Mouse (Mus musculus) CD8-positive naive resting alpha-beta T cell, adult 57 days (primary cell): ENCODE measurements around the gene Rtkn. TPM values are rescaled to one million over a fixed set of nuclear protein-coding genes. Genes with fewer than 3 reads are reported as not detected.

Experiments
- total RNA-seq: library from RNA; stranded (reverse); gene quantifications from one replicate; pipeline ENCODE4 v1.2.4, GENCODE M21; 2023

Rtkn gene
- not detected for total RNA-seq

GRCm38 (mm10) chr6:83134951-83135513 is at the start of gene Rtkn:
Rtkn (plus strand) TSS chr6:83135463.

GRCm38 (mm10) chr6:83086121-83087035 is 48.9 kb upstream of the Rtkn start, which contains the start of gene Lbx2:
Lbx2 (plus strand) TSS chr6:83086367.

GRCm38 (mm10) chr6:83101316-83101687 is 34.0 kb upstream of the Rtkn start, which contains the start of the genes Ccdc142 and Gm42688:
Ccdc142 (plus strand) TSS chr6:83101601.
Gm42688 (plus strand) TSS chr6:83101617.

GRCm38 (mm10) chr6:83108762-83109668 is 26.2 kb upstream of the Rtkn start, which contains the start of gene Mrpl53:
Mrpl53 (plus strand) TSS chr6:83109040.

GRCm38 (mm10) chr6:83115011-83115671 is 20.1 kb upstream of the Rtkn start, which contains the start of gene Mogs:
Mogs (plus strand) TSS chr6:83115496.

GRCm38 (mm10) chr6:83120930-83121862 is 14.1 kb upstream of the Rtkn start, which contains the start of gene Wbp1:
Wbp1 (minus strand) TSS chr6:83121559.

GRCm38 (mm10) chr6:83125331-83125730 is 9.9 kb upstream of the Rtkn start, which contains the start of gene Ino80b:
Ino80b (minus strand) TSS chr6:83125431.

GRCm38 (mm10) chr6:83156259-83156684 is 21.0 kb downstream of the Rtkn start, which contains the start of the genes Wdr54 and 1700003E16Rik:
Wdr54 (minus strand) TSS chr6:83156397.
1700003E16Rik (plus strand) TSS chr6:83156404.

GRCm38 (mm10) chr6:83165607-83166242 is 30.5 kb downstream of the Rtkn start, which contains the start of gene Dctn1:
Dctn1 (plus strand) TSS chr6:83165920.

Other genes starting within 250 kb of the Rtkn start
- gene Sema4f, start 195.7 kb upstream of the Rtkn start, total RNA-seq: 31.7 TPM
- not detected for gene M1ap, start 188.6 kb upstream of the Rtkn start, total RNA-seq
- gene Dok1, start 102.0 kb upstream of the Rtkn start, total RNA-seq: 20.4 TPM
- not detected for gene Loxl3, start 101.3 kb upstream of the Rtkn start, total RNA-seq
- 325 TPM for gene Aup1, start 80.9 kb upstream of the Rtkn start, total RNA-seq
- 27.9 TPM for gene Htra2, start 80.2 kb upstream of the Rtkn start, total RNA-seq
- gene Dqx1, start 77.6 kb upstream of the Rtkn start, total RNA-seq: 15.2 TPM
- gene Tlx2, start 65.2 kb upstream of the Rtkn start, total RNA-seq: not detected
- gene Pcgf1, start 57.6 kb upstream of the Rtkn start, total RNA-seq: 32.1 TPM
- not detected for gene Lbx2, start 49.1 kb upstream of the Rtkn start, total RNA-seq
- gene Ccdc142, start 33.9 kb upstream of the Rtkn start, total RNA-seq: 16.0 TPM
- gene Gm42688, start 33.8 kb upstream of the Rtkn start, total RNA-seq: 9.5 TPM
- gene Mrpl53, start 26.4 kb upstream of the Rtkn start, total RNA-seq: 28.5 TPM
- gene Mogs, start 20.0 kb upstream of the Rtkn start, total RNA-seq: 33.9 TPM
- gene Wbp1, start 13.9 kb upstream of the Rtkn start, total RNA-seq: 42.7 TPM
- gene Ino80b, start 10.0 kb upstream of the Rtkn start, total RNA-seq: 33.8 TPM
- not detected for gene Wdr54, start 20.9 kb downstream of the Rtkn start, total RNA-seq
- gene 1700003E16Rik, start 20.9 kb downstream of the Rtkn start, total RNA-seq: not detected
- gene Dctn1, start 30.5 kb downstream of the Rtkn start, total RNA-seq: 103 TPM
- not detected for gene Slc4a5, start 84.4 kb downstream of the Rtkn start, total RNA-seq
- gene Mthfd2, start 190.4 kb downstream of the Rtkn start, total RNA-seq: 26.2 TPM
- 102 TPM for gene Mob1a, start 190.6 kb downstream of the Rtkn start, total RNA-seq
- 30.7 TPM for gene Bola3, start 213.7 kb downstream of the Rtkn start, total RNA-seq